Mouse (Mus musculus): ENCODE data around the gene Lce1a1. TPM values are rescaled to one million over a fixed set of nuclear protein-coding genes. Genes with fewer than 3 reads are reported as not detected.

Gene Lce1a1
- polyA plus RNA-seq, 1 experiment from 2014 or later = 0.40 TPM

Other genes starting within 250 kb of the Lce1a1 start
- 4.6 and 10.6 TPM in 2 replicates for gene Sprr2i, start 240.3 kb downstream of the Lce1a1 start, polyA plus RNA-seq (2015; fragmentation: Nextera tagmentation; extraction: Ambion mirVana)
- 2.6 and 7.0 TPM in 2 replicates for gene Sprr2j-ps, start 230.2 kb downstream of the Lce1a1 start, polyA plus RNA-seq (2015; fragmentation: Nextera tagmentation; extraction: Ambion mirVana)
- gene Gm9774, start 218.9 kb downstream of the Lce1a1 start, polyA plus RNA-seq (2015; fragmentation: Nextera tagmentation; extraction: Ambion mirVana) = 8.0 and 17.2 TPM in 2 replicates
- gene Sprr2k, start 215.7 kb downstream of the Lce1a1 start, polyA plus RNA-seq (2015; fragmentation: Nextera tagmentation; extraction: Ambion mirVana) = 2.8 and 7.6 TPM in 2 replicates
- gene Sprr1b, start 209.5 kb downstream of the Lce1a1 start, polyA plus RNA-seq (2015; fragmentation: Nextera tagmentation; extraction: Ambion mirVana) = 3.8 and 9.8 TPM in 2 replicates
- gene Sprr3, start 189.6 kb downstream of the Lce1a1 start, polyA plus RNA-seq (2015; fragmentation: Nextera tagmentation; extraction: Ambion mirVana) = 354 and 827 TPM in 2 replicates
- 466 and 940 TPM in 2 replicates for gene Sprr1a, start 162.4 kb downstream of the Lce1a1 start, polyA plus RNA-seq (2015; fragmentation: Nextera tagmentation; extraction: Ambion mirVana)
- not detected in 2 replicates for gene Sprr4, start 147.8 kb downstream of the Lce1a1 start, polyA plus RNA-seq (2015; fragmentation: Nextera tagmentation; extraction: Ambion mirVana)
- not detected in 2 replicates for gene 2310046K23Rik, start 113.8 kb downstream of the Lce1a1 start, polyA plus RNA-seq (2015; fragmentation: Nextera tagmentation; extraction: Ambion mirVana)
- gene Ivl, start 74.6 kb downstream of the Lce1a1 start, polyA plus RNA-seq (2015; fragmentation: Nextera tagmentation; extraction: Ambion mirVana) = 1.3 and 2.0 TPM in 2 replicates
- 1.4 and 1.7 TPM in 2 replicates for gene Smcp, start 59.3 kb downstream of the Lce1a1 start, polyA plus RNA-seq (2015; fragmentation: Nextera tagmentation; extraction: Ambion mirVana)
- gene 2210017I01Rik, start 40.8 kb downstream of the Lce1a1 start, polyA plus RNA-seq (2015; fragmentation: Nextera tagmentation; extraction: Ambion mirVana) = not detected in 2 replicates
- gene Lce6a, start 26.6 kb downstream of the Lce1a1 start, polyA plus RNA-seq (2015; fragmentation: Nextera tagmentation; extraction: Ambion mirVana) = not detected in 2 replicates
- not detected in 2 replicates for gene Lce1b, start 8.6 kb upstream of the Lce1a1 start, polyA plus RNA-seq (2015; fragmentation: Nextera tagmentation; extraction: Ambion mirVana)
- gene Lce1a2, start 22.0 kb upstream of the Lce1a1 start, polyA plus RNA-seq (2015; fragmentation: Nextera tagmentation; extraction: Ambion mirVana) = 0.26 and 0.45 TPM in 2 replicates
- gene Lce1c, start 30.9 kb upstream of the Lce1a1 start, polyA plus RNA-seq (2015; fragmentation: Nextera tagmentation; extraction: Ambion mirVana) = 0.19 TPM in 1 of 2 replicates, not detected in the other
- not detected in 2 replicates for gene Lce1d, start 38.9 kb upstream of the Lce1a1 start, polyA plus RNA-seq (2015; fragmentation: Nextera tagmentation; extraction: Ambion mirVana)
- not detected in 2 replicates for gene Lce1e, start 60.8 kb upstream of the Lce1a1 start, polyA plus RNA-seq (2015; fragmentation: Nextera tagmentation; extraction: Ambion mirVana)
- not detected in 2 replicates for gene Lce1f, start 72.0 kb upstream of the Lce1a1 start, polyA plus RNA-seq (2015; fragmentation: Nextera tagmentation; extraction: Ambion mirVana)
- not detected in 2 replicates for gene Gm38119, start 90.8 kb upstream of the Lce1a1 start, polyA plus RNA-seq (2015; fragmentation: Nextera tagmentation; extraction: Ambion mirVana)
- not detected in 2 replicates for gene Lce1g, start 104.0 kb upstream of the Lce1a1 start, polyA plus RNA-seq (2015; fragmentation: Nextera tagmentation; extraction: Ambion mirVana)
- not detected in 2 replicates for gene Lce1h, start 116.8 kb upstream of the Lce1a1 start, polyA plus RNA-seq (2015; fragmentation: Nextera tagmentation; extraction: Ambion mirVana)
- 0.32 TPM in 1 of 2 replicates, not detected in the other for gene Lce1i, start 130.6 kb upstream of the Lce1a1 start, polyA plus RNA-seq (2015; fragmentation: Nextera tagmentation; extraction: Ambion mirVana)
- gene Lce1j, start 142.2 kb upstream of the Lce1a1 start, polyA plus RNA-seq (2015; fragmentation: Nextera tagmentation; extraction: Ambion mirVana) = not detected in 2 replicates
- not detected in 2 replicates for gene Lce1k, start 159.6 kb upstream of the Lce1a1 start, polyA plus RNA-seq (2015; fragmentation: Nextera tagmentation; extraction: Ambion mirVana)
- gene Kprp, start 178.9 kb upstream of the Lce1a1 start, polyA plus RNA-seq (2015; fragmentation: Nextera tagmentation; extraction: Ambion mirVana) = 0.84 and 1.4 TPM in 2 replicates
- gene Lce1l, start 203.0 kb upstream of the Lce1a1 start, polyA plus RNA-seq (2015; fragmentation: Nextera tagmentation; extraction: Ambion mirVana) = not detected in 2 replicates
- gene 2310050C09Rik, start 221.9 kb upstream of the Lce1a1 start, polyA plus RNA-seq (2015; fragmentation: Nextera tagmentation; extraction: Ambion mirVana) = not detected in 2 replicates